Mouse (Mus musculus): ENCODE measurements around the gene Ppp1r1c.
A peak's percentile ranks its signal among the peaks of the same experiment; 100 is the strongest.

Gene Ppp1r1c

GRCm38 (mm10) chr2:79865275-79865999 lies 157.9 kb downstream of the Ppp1r1c start:
- DNase-seq (ENCODE audit: low spot score in 2 of 2): peak; percentile 11 to 47
